Mouse (Mus musculus) thymus, postnatal 14 days (tissue): Measurements from ENCODE around the gene Zfp667.
A peak's percentile ranks its signal among the peaks of the same experiment; 100 is the strongest.
"Not testable (repeated sequence)": the region's sequence is repeated elsewhere in the genome, so short reads cannot be mapped to it uniquely, and the experiment has no call there.

ENCODE experiments used
- DNase-seq: peaks from one replicate; pipeline ENCODE4 v3.0.0; 2021

Zfp667 gene

DNA sequence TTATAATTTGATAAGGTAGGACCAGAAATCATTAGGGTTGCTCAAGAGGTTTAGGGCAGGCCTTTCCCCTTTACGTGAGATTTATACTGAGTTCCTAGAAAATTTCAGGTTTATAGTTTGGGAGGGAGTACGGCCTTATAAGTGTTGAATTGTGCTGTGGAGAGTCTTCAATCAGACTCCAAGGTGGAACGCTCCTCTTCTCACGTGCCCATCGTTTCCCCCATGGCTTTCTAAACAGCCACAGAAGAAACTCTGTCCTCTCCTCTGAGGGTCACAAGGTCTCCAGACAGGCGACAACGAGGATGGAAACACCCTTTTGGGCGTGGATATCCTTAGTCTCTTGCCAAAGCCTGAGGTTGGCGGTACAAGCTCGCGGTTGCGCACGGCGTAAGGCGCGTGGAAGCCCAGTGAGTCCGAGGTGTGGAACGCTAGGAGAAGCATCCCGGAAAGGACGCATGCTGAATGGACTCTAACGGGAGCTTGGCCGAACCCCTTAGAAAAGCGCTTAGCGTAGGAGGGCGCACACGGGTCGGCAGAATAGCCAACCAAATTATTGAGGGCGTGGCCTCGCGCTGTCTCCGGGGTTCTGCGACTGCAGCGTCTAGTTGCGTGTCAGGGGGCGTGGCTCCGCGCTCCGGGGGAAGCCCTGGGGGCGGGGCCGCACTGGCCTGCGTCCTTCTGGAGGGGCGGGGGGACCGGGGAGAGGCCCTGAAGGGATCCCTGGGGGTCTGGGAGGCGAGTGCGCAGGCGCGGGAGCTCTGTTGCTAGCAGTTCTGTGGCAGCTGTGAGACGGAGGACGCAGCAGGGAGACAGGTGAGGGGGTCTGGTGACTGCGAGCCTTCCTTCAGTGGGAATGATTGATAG lies at the start of gene Zfp667:
TSS of gene Zfp667 (plus strand) at position 738 of the 864 bp plus-strand sequence.
- DNase-seq: peak; percentile 100

DNA sequence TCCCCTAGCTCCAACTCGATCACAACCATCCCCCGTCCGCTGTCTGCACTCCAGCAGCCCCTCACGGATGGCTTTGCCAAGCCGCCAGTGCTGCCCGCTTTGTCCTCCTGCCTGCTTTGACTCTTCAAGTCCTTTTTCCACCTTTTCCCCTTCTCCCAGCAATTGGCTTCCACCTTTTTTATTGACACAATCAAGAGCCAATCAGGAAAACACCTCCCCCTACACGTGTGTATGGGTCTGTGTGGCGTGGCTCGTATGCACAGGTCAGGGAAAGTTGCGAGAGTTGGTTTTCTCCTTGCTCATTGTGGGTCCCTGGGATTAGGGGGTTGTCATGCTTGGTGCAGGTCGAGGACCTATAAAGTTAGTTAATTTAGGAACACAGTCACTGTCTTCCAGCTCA lies 46.6 kb upstream of the Zfp667 start:
- no peak for DNase-seq

DNA sequence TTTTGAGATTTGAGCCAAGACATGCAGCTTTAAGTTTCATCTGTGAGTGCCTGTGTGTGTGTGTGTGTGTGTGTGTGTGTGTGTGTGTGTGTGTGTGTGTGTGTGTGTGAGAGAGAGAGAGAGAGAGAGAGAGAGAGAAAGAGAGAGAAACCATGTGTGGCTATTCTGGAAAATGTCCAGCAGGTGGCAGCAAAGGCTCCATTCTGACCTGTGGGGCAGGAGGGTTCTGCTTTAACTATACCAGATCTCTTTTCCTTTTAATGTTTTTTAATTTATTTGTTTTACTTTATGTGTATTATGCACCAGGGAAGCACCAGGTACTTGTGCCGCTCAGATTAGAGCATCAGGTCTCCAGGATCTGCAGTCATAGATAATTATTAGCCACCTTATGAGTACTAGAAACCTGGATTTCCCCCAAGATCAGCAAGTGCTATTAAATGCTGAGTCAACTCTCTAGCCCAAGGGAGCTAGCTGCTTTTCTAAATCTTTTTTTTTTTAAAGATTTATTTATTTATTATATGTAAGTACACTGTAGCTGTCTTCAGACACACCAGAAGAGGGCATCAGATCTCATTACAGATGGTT lies 45.4 kb upstream of the Zfp667 start:
- DNase-seq: peak; percentile 45

DNA sequence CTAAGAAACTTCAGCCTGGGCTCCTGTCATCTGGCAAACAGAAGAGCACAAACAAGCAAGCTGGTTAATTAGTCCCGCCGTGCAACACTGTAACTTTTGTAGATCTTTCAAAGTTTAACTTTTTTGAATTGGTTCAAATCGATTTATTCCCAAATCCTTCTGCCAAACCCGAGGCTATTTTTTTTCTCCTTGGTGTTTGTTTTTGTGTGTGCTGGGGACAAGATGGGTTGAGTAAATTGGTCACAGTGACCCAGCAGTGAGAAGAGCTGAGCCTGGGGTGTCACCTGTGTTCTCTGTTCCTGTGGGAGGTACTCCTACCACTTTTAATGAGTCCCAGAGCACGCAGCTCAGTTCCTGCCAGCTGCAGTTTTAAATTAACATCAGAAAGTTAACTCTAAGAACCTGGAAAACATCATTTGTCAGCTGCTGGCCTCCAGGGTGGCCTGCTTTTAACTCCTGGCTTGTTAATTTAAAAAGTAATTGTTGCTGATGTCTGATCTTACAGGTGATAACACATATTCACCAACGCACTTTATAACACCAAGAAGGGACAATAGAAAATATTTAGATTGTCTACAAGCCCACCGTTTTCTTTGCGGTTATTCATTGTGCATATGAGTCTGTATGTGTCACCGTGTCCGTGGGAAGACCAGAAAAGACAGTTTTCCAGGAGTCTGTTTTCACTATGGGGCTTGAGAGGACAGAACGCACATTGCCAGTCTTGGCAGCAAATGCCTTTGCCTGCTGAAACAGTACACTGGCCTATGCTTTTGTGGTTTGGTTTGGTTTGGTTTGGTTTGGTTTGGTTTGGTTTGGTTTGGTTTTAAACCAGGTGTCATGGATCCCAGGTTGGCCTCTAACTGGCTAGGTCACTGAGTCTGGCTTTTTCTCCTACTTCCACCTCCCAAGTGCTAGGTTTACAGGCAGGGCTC lies 41.8 kb upstream of the Zfp667 start:
- DNase-seq: no peak

DNA sequence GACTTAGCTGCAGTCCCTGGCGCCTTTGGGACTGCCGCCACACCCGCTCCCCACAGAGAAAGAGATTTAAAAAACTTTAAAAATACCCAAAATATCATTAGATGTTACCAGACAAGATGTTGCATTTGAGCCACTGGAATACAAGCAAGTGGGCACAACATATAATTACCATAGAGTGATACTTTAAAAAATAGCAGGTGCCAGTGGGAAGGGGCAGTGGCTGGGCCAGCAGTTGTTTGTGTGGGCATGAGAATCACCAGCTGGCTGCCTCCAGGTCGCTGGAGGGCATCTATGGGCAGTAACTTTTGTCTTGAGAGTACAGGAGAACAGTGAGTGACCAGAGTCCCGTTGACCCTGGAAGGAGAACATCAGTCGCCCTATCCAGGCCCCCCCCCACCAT lies 34.0 kb upstream of the Zfp667 start, which contains the start of gene Epp13:
TSS of gene Epp13 (plus strand) at position 301 of the 400 bp plus-strand sequence.
- no peak for DNase-seq

DNA sequence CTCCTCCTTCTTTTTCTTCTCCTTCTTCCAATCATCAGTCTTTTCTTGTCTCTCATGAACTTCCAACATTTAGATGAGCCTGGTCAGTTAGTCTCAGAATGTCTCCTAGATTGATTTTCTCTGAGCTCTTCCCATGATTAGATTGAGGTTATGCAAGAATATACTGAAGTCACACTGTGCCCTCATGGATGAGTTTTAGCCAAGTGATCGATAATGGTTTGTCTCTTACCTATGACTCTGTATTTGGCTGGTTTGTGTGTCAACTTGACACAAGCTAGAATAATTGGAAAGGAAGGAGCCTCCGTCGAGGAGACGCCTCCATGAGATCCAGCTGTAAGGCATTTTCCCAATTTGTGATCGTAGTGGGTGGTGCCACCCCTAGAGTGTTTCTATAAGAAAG lies 31.9 kb upstream of the Zfp667 start:
- DNase-seq: no peak

DNA sequence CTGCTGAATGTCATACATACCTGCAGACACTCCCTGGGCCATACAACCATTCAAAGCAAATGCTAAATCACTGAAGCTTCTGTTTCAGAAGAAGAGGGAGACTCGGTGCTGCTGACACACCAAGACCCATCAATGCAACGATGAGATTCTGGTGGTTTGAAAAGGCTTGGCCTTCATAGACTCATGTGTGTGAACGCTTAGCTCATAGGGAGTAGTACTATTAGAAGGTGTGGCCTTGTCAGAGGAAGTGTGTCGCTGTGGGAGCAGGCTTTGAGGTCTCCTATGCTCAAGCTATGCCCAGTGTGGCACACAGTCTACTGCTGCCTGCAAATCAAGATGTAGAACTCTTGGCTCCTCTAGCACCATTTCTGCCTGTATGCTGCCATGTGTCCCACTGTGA lies 29.0 kb upstream of the Zfp667 start:
- DNase-seq: no peak

DNA sequence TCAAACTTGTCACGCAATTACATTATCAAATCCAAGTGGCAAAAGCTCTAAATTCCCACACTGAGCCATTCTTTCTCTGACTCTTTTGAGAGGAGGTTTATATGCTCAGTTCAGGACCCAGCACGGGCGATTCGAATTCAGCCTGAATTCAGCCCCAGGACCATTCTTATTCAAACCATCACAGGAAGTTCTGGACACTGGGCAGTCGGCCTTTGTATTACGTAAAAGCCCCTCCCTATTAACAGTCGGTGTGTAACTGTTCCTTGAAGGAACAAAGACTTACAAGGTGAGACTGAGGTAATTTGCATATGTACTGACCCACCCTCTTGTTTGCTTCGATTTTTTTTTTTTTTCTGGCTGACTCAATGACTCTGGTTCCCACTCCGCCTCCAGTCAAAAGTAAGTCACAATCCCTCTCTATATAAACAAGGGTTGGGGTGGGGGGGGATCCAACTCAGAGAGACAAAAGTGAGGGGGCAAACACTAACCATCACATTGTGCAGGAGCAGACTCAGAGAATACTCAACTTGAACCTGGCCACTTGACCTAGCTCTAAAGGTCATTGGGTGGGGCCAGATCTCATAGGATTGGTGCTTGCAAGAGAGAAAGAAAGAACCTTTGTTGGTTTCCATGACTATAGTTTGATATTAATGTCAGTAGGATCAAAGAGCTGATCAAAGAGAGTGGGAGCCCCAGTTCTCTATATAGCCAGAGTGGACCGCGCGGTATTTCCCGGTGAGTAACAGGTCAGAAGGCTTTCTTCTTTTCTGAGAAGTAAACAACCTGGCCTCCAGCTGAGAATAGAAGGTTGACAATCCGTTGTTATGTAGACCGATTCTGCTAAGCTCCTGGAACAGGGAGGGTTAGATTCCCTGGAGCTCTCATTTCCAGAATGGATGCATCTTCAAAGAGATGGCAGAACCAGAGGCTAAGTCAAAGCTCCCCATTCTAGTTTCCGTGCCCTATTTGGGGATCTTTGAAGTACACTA lies 27.9 kb upstream of the Zfp667 start:
- no peak for DNase-seq

DNA sequence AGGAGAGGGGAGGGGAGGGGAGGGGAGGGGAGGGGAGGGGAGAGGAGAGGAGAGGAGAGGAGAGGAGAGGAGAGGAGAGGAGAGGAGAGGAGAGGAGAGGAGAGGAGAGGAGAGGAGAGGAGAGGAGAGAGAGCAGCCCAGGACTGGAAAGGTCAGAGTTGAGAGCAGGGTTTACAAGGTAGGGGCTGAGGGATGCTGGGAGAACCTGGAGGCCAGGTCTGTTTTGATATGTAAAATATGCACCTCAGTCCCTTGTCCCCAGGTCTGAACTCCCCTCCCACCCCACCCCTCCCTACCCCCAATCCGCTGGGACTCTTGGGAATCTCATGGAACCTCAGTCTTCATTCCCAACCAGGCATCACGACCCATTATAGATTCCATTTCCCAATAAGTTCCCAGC lies 26.4 kb upstream of the Zfp667 start:
- DNase-seq: not testable (repeated sequence)

DNA sequence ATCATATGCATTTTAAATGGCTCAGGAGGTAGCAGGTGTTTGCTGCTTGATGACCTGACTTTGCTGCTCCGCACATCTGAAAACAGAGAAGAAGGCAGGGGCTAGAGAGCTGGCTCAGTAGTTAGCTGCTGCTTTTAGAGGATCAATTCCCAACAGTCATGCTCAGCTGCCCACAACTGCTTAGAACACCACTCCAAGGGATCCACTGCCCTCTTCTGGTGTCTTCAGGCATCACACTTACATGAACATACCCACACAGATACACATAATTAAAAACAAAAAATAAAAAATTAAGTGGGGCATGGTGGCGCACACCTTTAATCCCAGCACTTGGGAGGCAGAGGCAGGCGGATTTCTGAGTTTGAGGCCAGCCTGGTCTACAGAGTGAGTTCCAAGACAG lies 24.3 kb upstream of the Zfp667 start:
- no peak for DNase-seq

DNA sequence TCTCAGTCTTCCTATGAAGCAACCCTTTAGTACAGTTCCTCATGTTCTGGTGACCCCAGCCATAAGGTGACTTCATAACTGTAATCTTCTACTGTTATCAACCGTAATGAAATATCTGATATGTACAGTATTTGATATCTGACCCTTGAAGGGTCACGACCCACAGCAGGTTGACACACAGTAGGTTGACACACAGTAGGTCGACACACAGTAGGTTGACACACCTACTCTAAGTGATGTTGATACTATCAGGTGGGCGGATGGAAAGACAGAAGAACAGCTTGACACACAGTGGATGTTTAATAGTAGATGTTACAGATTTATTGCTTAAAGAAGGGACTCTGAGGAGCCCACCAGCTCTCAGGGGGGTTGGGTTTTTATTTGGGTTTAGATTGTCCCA lies 23.4 kb upstream of the Zfp667 start:
- DNase-seq: no peak

DNA sequence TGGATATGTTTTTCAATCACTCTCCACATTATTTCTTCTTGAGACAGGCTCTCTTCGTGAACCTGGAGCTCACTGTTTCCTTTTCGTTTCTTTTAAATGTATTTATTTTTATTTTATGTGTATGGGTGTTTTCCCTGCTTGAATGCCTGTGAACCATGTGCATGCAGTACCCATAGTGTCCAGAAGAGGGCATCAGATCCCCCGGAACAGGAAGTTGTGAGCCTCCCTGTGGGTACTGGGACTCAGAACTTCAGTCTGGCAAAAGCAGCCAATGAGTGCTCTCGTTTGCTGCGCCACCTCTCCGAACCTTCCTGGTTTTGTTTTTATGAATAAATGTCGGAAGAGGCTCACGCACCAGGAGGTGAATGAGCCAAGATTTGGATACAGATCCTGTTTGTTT lies 20.7 kb upstream of the Zfp667 start:
- peak; percentile 62 for DNase-seq

DNA sequence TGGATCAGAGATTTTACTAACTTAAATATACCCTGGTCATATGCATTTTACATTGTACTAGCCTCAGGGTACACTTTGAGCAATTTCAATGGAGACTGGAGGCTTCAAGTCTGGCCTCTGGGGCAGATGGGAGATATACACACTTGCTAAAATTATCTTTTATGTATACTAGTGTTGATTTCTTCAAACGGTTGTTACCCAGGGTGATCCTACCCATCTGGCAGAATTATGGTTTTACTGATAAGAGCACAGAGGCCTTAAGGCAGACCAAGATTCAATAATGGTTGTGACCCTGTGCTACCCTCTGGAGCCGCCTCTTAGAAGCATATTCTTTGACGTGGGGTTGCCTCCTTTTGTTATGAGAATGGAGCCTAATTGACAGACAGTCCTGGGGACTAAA lies 8.5 kb upstream of the Zfp667 start:
- no peak for DNase-seq

DNA sequence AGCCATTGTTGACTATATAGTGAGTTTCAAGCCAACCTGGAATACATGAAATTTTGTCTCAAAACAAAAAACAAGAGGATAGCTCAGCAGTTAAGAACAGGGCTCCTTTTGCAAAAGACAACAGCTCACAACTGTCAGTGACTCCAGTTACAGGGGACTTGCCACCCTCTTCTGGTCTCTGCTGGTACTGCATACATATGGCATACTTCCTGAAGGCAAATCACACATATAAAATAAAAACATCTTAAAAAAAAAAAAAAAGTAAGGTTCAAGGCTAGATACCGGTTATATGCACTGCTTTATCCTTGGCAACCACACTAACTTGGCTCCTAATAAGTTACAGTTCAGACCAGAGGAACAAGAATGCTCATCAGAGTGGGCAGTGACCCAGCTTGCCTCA lies 3.6 kb upstream of the Zfp667 start:
- DNase-seq: peak; percentile 87

DNA sequence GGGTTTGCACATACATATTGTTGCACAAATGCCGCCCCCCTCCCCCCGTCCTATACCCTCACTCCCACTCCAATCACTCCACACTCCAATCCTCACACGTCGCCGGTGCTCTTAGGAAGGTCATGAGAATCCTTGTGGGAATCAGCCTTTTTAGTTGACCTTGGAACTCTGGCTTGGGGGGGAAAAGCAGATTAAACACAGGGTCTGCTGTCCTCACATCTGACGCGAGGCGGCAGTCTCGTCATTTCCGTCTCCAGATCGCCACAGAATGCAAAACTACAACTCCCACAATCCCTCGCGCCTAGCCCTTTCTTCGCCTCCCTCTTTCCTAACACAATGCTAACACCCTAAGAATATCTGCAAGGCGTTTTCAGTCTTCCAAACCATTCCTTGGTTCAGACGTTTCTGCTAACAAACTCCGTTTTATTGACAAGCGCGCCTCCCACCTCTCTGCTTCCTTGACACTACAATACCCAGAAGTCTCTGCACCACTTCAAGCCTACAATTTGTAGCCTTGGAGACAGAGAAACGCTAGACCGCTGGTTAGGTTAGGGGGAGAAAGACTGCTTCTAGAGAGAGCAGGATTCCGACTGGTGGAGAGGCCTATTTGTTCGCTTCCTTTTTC lies 2.8 kb upstream of the Zfp667 start:
- peak; percentile 82 for DNase-seq

DNA sequence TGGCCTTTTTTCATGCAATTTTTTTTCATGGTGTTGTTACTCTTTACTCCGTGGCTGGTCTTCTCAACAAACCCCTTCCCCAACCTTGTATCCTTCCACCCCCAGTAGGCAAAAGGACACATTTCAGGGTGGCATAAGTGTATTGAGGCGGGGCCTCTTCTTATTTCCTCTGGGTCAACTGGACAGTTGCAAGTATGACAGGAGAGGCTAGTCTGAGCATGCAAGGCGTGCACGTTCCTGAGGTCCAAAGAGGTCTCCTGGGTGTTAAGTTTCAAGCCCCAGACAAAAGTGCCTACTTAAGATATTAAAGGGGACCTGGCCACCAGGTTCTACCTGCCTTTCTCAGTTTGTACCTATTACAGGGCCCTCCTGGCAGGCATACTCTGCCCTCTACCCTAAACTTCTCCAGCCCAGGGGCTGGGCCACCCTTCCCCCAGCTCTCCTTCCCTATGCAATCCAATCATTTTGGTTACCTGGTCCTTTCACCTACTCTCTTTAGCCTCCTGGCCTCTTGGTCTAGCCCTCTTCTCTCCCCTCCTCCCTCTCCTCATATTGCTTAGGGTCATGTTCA lies 1.9 kb upstream of the Zfp667 start:
- DNase-seq: no peak

DNA sequence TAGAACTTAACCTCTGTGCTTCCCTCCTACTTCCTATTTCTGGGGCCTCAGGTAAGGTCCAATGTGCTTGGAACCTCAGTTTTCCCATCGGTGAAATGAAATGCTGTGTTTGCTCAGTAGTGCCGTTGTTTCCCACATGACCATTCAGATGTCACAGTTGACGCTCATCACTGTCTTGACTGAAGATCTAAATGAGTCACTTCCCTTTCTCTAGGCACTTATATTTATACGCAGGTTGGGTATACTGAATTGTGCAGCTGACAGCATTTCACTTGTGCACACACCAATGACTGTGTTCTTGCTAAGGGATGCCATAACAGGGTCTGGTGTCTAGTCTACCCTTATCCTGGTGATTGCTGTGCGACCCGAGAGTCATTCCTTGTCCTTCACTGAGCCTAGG lies 1.0 kb upstream of the Zfp667 start:
- DNase-seq: no peak

DNA sequence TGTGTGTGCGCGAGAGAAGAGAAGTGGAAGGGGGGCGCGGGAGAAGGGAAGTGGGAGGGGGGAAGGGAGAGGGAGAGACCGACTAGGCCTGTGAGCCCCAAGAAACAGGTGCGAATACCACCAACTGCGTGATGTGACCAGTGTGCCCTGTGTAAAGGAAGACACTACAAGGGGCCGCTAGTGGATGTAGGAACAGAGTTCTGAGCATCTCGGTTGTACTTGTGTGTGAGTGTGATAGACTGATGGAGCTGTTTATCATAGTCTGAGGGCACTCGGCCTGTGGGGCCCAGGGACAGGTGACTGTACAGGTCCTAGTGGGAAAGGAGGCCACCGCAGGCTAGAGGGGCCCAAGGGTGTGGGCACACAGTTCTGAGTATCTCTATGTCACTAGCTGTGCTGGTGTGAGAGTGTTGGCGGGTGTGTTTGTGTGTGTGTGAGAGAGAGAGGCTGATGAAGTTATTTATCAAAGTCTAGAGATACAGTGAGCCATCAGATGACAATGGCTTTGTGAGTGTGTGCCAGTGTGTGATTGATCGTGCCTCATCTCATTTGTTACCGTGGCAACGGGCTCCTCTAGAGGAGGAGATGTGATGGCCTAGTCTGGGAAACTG lies 647 bp downstream of the Zfp667 start:
- peak; percentile 57 for DNase-seq

DNA sequence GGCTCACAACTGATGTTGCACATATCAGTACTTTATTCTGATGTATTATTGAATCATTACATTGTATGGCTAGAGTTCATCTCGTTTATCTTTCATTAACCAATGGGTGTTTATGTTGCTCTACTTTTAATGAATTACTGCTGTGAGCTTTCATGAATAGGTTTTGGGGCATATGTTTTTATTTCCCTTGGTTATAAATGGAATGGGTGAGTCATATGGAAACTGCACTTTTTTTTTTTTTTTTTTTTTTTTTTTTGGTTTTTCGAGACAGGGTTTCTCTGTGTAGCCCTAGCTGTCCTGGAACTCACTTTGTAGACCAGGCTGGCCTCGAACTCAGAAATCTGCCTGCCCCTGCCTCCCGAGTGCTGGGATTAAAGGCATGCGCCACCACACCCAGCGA lies 4.7 kb downstream of the Zfp667 start:
- DNase-seq: not testable (repeated sequence)

DNA sequence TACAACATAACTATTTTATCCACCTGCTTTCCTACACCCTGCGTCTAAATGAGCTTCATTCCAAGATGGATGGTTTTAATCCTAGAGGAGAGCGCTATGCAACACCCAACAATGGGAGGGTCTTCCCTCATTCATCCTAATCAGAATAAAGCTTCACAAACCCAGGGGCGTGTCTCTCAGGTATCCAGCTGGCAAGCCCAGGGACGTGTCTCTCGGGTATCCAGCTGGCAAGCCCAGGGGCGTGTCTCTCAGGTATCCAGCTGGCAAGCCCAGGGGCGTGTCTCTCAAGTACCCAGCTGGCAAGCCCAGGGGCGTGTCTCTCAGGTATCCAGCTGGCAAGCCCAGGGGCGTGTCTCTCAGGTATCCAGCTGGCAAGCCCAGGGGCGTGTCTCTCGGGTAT lies 14.4 kb downstream of the Zfp667 start:
- DNase-seq: not testable (repeated sequence)
